Mouse (Mus musculus) liver, embryonic 16.5 days (tissue): Measurements from ENCODE around the gene Olfr374. TPM values are rescaled to one million over a fixed set of nuclear protein-coding genes. Genes with fewer than 3 reads are reported as not detected.

Experiments
- ATAC-seq: fragments of 200-750 bp; cut with Nextera tagmentation; 2 replicates; pipeline ENCODE4 v1.8.0; 2017; ENCODE audit warnings: low read depth, mild to moderate bottlenecking, moderate number of reproducible peaks, moderate library complexity
- H3K27ac ChIP-seq: fragments of 300-500 bp; sonication (generic); 2 replicates; pipeline ENCODE4 v1.5.1; 2014; ENCODE audit warnings: mild to moderate bottlenecking, low read length
- H3K27me3 ChIP-seq: fragments of 300-500 bp; sonication (generic); 2 replicates; pipeline ENCODE4 v1.6.1; 2014; ENCODE audit warnings: low read depth, low read length, mixed read lengths; ENCODE audit not compliant: control insufficient read depth, insufficient read depth
- H3K36me3 ChIP-seq: fragments of 300-500 bp; sonication (generic); 2 replicates; pipeline ENCODE4 v1.6.1; 2014; ENCODE audit warnings: mild to moderate bottlenecking; ENCODE audit not compliant: control insufficient read depth, insufficient read depth
- H3K4me1 ChIP-seq: fragments of 300-500 bp; sonication (generic); 2 replicates; pipeline ENCODE4 v1.6.1; 2014; ENCODE audit warnings: low read depth, low read length, mixed read lengths; ENCODE audit not compliant: control insufficient read depth
- H3K4me2 ChIP-seq: fragments of 300-500 bp; sonication (generic); 2 replicates; pipeline ENCODE4 v1.6.1; 2014; ENCODE audit warnings: low read depth, low read length, mixed read lengths
- H3K4me3 ChIP-seq: fragments of 300-500 bp; sonication (generic); 2 replicates; pipeline ENCODE4 v1.5.1; 2014; ENCODE audit warnings: low read depth, mild to moderate bottlenecking, low read length
- H3K9ac ChIP-seq: fragments of 300-500 bp; sonication (generic); 2 replicates; pipeline ENCODE4 v1.6.1; 2014; ENCODE audit warnings: low read depth, low read length
- H3K9me3 ChIP-seq: fragments of 300-500 bp; sonication (generic); replicated peaks from 2 replicates; pipeline ENCODE4 v1.6.1; 2016; ENCODE audit warnings: low read length; ENCODE audit not compliant: control insufficient read depth
- WGBS: fragments of 180-500 bp; shearing (Covaris S2); extraction: QIAGEN DNeasy Blood & Tissue Kit; methylation state at CpG from one replicate; pipeline ENCODE4 v1.1.7; 2014; ENCODE audit not compliant: insufficient replicate concordance; 5-methylcytosine and 5-hydroxymethylcytosine counted together
- polyA plus RNA-seq: library from polyadenylated mRNA; unstranded; fragments of >200 nt; fragmentation: Nextera tagmentation; extraction: Ambion mirVana; gene quantifications from 2 replicates; pipeline ENCODE4 v1.2.1, GENCODE M21; 2015

Gene Olfr374
- polyA plus RNA-seq, 1 experiment from 2014 or later: not detected

GRCm38 (mm10) chr8:72144345-72144975 lies 37.6 kb downstream of the Olfr374 start:
- no peak for ATAC-seq
- WGBS: 53% methylated on average over 5 of the region's 5 CpGs
- Histone ChIP-seq H3K4me2 (no peak overlapping the region), H3K9me3 (no peaks in the 10 kb centered on the region), H3K27ac (no peak overlapping the region), H3K36me3 (peaks cover 3% of the 10 kb centered on the region; the same call in 1 of the 2 replicates), H3K4me1 (peaks cover 6% of the 10 kb centered on the region), H3K4me3 (no peak overlapping the region), H3K9ac (no peak overlapping the region), H3K27me3 (no peaks in the 10 kb centered on the region)

DNA sequence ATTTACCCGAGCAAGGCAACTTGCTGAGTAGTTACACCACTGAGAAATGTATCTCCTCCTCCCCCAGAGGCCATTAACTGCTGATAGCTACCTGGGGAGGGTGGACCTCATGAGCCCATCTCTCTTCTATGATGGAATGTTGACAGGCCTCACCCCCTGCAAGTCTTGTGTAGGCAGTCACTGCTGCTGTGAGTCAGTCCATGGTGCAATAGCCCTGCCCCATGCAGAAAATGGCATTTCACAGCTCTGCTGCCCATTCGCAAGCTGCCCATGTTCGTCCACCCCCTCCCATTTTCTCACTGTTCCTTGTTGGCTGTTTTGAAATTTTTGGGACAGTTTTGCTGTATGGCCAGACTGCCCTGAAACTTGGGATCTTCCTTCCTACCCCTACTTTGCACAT lies 38.7 kb downstream of the Olfr374 start:
- ATAC-seq: no peak
- no peak overlapping the region for H3K9ac ChIP-seq
- 68% methylated on average over 3 of the region's 3 CpGs for WGBS
- peaks cover 7% of the 10 kb centered on the region; the same call in 1 of the 2 replicates for H3K36me3 ChIP-seq
- H3K4me2 ChIP-seq: no peak overlapping the region
- no peaks in the 10 kb centered on the region for H3K27me3 ChIP-seq
- H3K9me3 ChIP-seq: no peaks in the 10 kb centered on the region
- peaks cover 6% of the 10 kb centered on the region for H3K4me1 ChIP-seq
- H3K27ac ChIP-seq: 0 out of 2 replicates have a peak overlapping the region, but pooled peaks have one; percentile 43
- H3K4me3 ChIP-seq: no peak overlapping the region

DNA sequence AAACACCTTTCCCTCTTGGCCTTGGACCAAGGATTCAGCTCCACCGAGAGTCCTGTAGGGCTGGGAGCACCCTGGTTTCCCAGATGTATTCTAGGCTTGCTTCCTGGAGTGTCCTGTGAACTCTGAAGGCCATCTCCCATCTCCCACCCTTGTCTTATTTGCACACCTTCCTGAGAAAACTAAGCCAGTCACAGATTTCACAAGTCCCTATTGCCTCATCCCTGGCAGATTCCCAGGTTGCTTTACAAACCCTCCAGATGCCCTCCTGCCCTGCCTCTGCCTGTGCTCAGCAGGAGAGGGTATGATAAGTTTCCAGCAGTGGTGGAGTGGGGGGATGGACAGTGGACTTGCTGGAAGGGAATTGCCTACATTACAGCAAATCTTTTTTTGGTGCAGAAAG lies 39.2 kb downstream of the Olfr374 start:
- Histone ChIP-seq H3K27ac (peak overlapping the region; percentile 43; the same call in 1 of the 2 replicates), H3K36me3 (peaks cover 7% of the 10 kb centered on the region; the same call in 1 of the 2 replicates)

GRCm38 (mm10) chr8:72146556-72146955 lies 39.7 kb downstream of the Olfr374 start:
- Histone ChIP-seq H3K27ac (no peak overlapping the region), H3K4me1 (peaks cover 6% of the 10 kb centered on the region), H3K4me2 (no peak overlapping the region), H3K4me3 (no peak overlapping the region), H3K36me3 (peaks cover 7% of the 10 kb centered on the region; the same call in 1 of the 2 replicates), H3K9ac (no peak overlapping the region), H3K27me3 (no peaks in the 10 kb centered on the region), H3K9me3 (no peaks in the 10 kb centered on the region)
- WGBS: 73% methylated on average over 3 of the region's 3 CpGs
- ATAC-seq: no peak

More for the DNA sequence above, 39.2 kb downstream of the Olfr374 start:
- peak; percentile 82 for ATAC-seq
- WGBS: 50% methylated on average over 1 of the region's 1 CpGs
- H3K9me3 ChIP-seq: no peaks in the 10 kb centered on the region
- H3K4me2 ChIP-seq: no peak overlapping the region
- no peak overlapping the region for H3K4me3 ChIP-seq
- peaks cover 6% of the 10 kb centered on the region for H3K4me1 ChIP-seq
- H3K9ac ChIP-seq: no peak overlapping the region
- H3K27me3 ChIP-seq: no peaks in the 10 kb centered on the region

DNA sequence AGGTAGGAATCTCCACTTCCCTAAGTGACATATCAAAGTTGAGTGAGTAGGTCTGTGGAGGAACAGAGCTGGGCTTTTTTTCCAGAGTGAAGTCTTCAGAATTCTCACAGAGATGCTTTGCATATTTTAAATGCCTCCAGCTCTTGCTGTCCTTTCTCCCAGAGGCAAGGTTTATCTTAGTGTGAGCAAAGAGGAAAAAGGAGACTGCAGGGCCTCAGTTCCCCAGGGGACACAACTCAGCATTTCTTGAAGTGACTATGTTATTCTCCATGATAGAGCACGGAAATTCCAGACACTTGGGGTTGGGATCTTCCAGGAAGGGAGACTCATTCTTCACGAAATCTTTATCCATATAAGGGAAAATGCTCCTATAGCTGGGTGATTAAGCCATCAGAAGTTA lies 40.4 kb downstream of the Olfr374 start:
- no peak overlapping the region for H3K4me2 ChIP-seq
- ATAC-seq: no peak
- no peak overlapping the region for H3K9ac ChIP-seq
- H3K27me3 ChIP-seq: no peaks in the 10 kb centered on the region
- no peak overlapping the region for H3K4me3 ChIP-seq
- no peak overlapping the region for H3K27ac ChIP-seq
- no peaks in the 10 kb centered on the region for H3K9me3 ChIP-seq
- H3K4me1 ChIP-seq: peaks cover 6% of the 10 kb centered on the region
- H3K36me3 ChIP-seq: peaks cover 7% of the 10 kb centered on the region; the same call in 1 of the 2 replicates
- WGBS: 50% methylated on average over 2 of the region's 2 CpGs

DNA sequence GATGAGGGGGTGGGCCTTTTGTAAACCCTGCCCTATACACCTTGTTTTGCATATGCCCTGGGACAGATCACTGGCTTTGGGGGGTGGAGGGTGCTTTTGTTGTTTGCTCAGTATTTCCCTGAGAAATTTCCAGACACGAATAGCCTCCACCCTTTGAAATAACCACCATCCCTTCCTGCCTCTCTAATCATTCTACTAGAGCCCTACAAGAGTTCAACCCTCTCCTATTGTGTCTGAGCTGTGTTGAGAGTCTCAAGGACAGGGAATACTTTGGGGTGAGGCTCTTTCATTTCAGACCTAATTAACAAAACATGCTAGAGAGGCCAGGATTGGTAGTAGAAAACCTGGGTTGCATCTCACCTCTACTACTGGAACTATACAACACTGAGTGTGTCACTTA lies 42.2 kb downstream of the Olfr374 start:
- H3K9me3 ChIP-seq: no peaks in the 10 kb centered on the region
- no peak overlapping the region for H3K27ac ChIP-seq
- no peak overlapping the region for H3K9ac ChIP-seq
- 67% methylated on average over 1 of the region's 1 CpGs for WGBS
- no peaks in the 10 kb centered on the region for H3K27me3 ChIP-seq
- ATAC-seq: no peak
- peaks cover 7% of the 10 kb centered on the region; the same call in 1 of the 2 replicates for H3K36me3 ChIP-seq
- peaks cover 6% of the 10 kb centered on the region for H3K4me1 ChIP-seq
- H3K4me2 ChIP-seq: no peak overlapping the region
- no peak overlapping the region for H3K4me3 ChIP-seq

GRCm38 (mm10) chr8:72151418-72152078 lies 44.7 kb downstream of the Olfr374 start:
- Histone ChIP-seq H3K4me3 (no peak overlapping the region), H3K9me3 (no peaks in the 10 kb centered on the region), H3K36me3 (peaks cover 6% of the 10 kb centered on the region; the same call in 1 of the 2 replicates), H3K27me3 (no peaks in the 10 kb centered on the region), H3K4me1 (peaks cover 3% of the 10 kb centered on the region; the same call in 1 of the 2 replicates), H3K9ac (no peak overlapping the region), H3K27ac (no peak overlapping the region), H3K4me2 (no peak overlapping the region)
- no peak for ATAC-seq
- WGBS: 27% methylated on average over 3 of the region's 3 CpGs

DNA sequence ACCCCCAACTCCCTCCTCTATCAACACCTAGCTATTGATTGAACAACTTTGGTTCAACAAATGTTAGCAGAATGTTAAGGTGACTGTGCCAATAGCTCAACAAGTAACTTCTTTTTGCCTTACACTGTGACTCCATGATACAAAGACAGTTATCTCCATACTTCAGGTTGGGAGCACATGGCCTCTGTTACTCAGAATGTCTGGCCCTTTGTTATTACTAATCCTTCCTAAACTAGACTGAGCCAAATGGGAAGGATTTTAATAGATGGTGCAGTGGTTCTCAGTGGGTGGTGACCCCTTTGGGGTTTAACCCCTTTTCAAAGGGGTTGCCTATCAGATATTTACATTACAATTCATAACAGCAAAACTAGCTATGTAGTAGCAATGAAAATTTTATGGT lies 46.5 kb downstream of the Olfr374 start:
- H3K4me1 ChIP-seq: no peaks in the 10 kb centered on the region; the same call in 1 of the 2 replicates
- no peaks in the 10 kb centered on the region for H3K27me3 ChIP-seq

DNA sequence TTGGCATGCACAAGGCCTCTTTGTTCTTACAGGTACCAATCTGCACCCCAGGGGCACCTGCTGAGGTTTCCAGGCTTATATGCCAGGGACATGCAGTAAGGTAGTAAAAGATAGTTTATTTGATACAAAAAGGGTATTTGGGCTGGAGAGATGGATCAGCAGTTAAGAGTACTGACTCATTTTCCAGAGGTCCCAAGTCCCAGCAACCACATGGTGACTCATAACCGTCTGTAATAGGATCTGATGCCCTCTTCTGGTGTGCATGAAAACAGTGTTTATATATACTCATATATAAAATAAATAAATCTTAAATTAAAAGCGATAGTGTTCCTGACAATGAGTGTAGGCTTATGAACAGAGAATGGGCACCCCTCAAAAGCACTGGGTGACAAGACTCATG lies 51.3 kb downstream of the Olfr374 start:
- Histone ChIP-seq H3K27me3 (no peaks in the 10 kb centered on the region), H3K27ac (no peak overlapping the region), H3K9me3 (no peaks in the 10 kb centered on the region), H3K4me1 (peaks cover 27% of the 10 kb centered on the region), H3K9ac (no peak overlapping the region), H3K36me3 (no peaks in the 10 kb centered on the region), H3K4me3 (no peak overlapping the region), H3K4me2 (no peak overlapping the region)
- 84% methylated on average over 2 of the region's 2 CpGs for WGBS
- no peak for ATAC-seq

More for the DNA sequence above, 46.5 kb downstream of the Olfr374 start:
- Histone ChIP-seq H3K4me2 (no peak overlapping the region), H3K27ac (no peak overlapping the region), H3K9ac (no peak overlapping the region), H3K9me3 (no peaks in the 10 kb centered on the region), H3K36me3 (peaks cover 4% of the 10 kb centered on the region; the same call in 1 of the 2 replicates), H3K4me3 (no peak overlapping the region)
- ATAC-seq: no peak
